In the genomic region with DNA sequence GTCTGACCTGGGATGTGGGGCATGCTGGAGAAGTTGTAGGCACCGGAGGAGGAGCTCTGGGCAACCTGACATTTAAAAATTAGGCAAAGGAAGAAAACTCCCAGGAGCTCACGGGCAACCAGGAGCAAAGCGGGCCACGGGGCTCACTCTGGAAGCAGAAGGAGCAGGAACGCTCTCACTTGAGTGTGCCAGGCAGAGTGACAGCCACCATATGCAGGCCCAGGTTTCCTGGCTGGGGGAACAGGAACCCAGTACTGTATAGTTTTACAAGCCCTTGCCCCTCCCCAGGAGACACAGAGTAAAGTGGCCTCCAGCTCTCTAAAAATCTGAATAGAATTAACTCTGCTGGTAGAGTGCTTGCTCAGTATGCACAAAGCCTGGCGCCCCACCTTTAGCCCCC, we compare ENCODE assay signal across 21 mouse cellular contexts. TPM values are rescaled to one million over a fixed set of nuclear protein-coding genes. Genes with fewer than 3 reads are reported as not detected.
DNase-seq lines count a peak whose midpoint lies in the region; ATAC-seq and TF ChIP-seq lines count a peak whose summit lies in the region.
"Had no signal": no experiment of that assay in that cellular context is flagged by ENCODE, and none has a peak within 500 bp of the region (broad histone marks: within the 10 kb centered on the region; RNA-seq: fewer than 3 reads in every experiment).

No protein-coding gene starts in this region.

- no peak overlapping the region for H3K4me2 ChIP-seq in hindbrain, embryonic 11.5 days (replicated peaks; ENCODE audit: low read depth, low read length)
- no peak overlapping the region for H3K4me2 ChIP-seq in hindbrain, embryonic 12.5 days (replicated peaks)
- H3K4me2 ChIP-seq in embryonic facial prominence, embryonic 13.5 days, result peak overlapping the region; percentile 32; the same call in 1 of the 2 replicates
- H3K4me2 ChIP-seq in liver, embryonic 11.5 days, result no peak overlapping the region
- H3K4me2 ChIP-seq: intestine, embryonic 15.5 days; liver, embryonic 13.5 days; lung, embryonic 15.5 days; midbrain, embryonic 11.5 days; stomach, embryonic 15.5 days had no signal

- peaks cover 36% of the 10 kb centered on the region for H3K27me3 ChIP-seq in hindbrain, embryonic 11.5 days (ENCODE audit: control insufficient read depth, insufficient read depth, low read length)
- H3K27me3 ChIP-seq in hindbrain, embryonic 12.5 days, result peaks cover 60% of the 10 kb centered on the region
- peaks cover 40% of the 10 kb centered on the region for H3K27me3 ChIP-seq in embryonic facial prominence, embryonic 13.5 days
- peaks cover 63% of the 10 kb centered on the region for H3K27me3 ChIP-seq in limb, embryonic 10.5 days (ENCODE audit: low read depth, poor library complexity, severe bottlenecking)
- peaks cover 56% of the 10 kb centered on the region for H3K27me3 ChIP-seq in liver, embryonic 11.5 days (replicated peaks; ENCODE audit: control insufficient read depth, insufficient read depth, low read length)

- H3K4me3 ChIP-seq in hindbrain, embryonic 11.5 days (ENCODE audit: low read depth, low read length), result no peak overlapping the region
- no peak overlapping the region for H3K4me3 ChIP-seq in hindbrain, embryonic 12.5 days
- H3K4me3 ChIP-seq in embryonic facial prominence, embryonic 13.5 days, result no peak overlapping the region
- peak overlapping the region; percentile 25 for H3K4me3 ChIP-seq in limb, embryonic 10.5 days
- no peak overlapping the region for H3K4me3 ChIP-seq in liver, embryonic 11.5 days (ENCODE audit: low read depth, low read length)
- H3K4me3 ChIP-seq: heart, adult 2 months; intestine, embryonic 15.5 days; liver, embryonic 13.5 days; lung, embryonic 15.5 days; myocyte; stomach, embryonic 15.5 days had no signal

- H3K9ac ChIP-seq in hindbrain, embryonic 11.5 days (ENCODE audit: low read depth, low read length), result no peak overlapping the region
- H3K9ac ChIP-seq in hindbrain, embryonic 12.5 days, result no peak overlapping the region
- H3K9ac ChIP-seq in embryonic facial prominence, embryonic 13.5 days, result peak overlapping the region; percentile 44; the same call in 1 of the 2 replicates
- no peak overlapping the region for H3K9ac ChIP-seq in liver, embryonic 11.5 days (ENCODE audit: low read depth, low read length)
- H3K9ac ChIP-seq: intestine, embryonic 15.5 days; liver, embryonic 13.5 days; lung, embryonic 15.5 days; stomach, embryonic 15.5 days had no signal

- 48% methylated on average over 6 of the region's 6 CpGs for WGBS in hindbrain, embryonic 11.5 days
- 42% methylated on average over 6 of the region's 6 CpGs for WGBS in hindbrain, embryonic 12.5 days
- WGBS in embryonic facial prominence, embryonic 13.5 days, result 37% methylated on average over 6 of the region's 6 CpGs
- 45% methylated on average over 6 of the region's 6 CpGs for WGBS in limb, embryonic 10.5 days
- WGBS in liver, embryonic 11.5 days, result 45% methylated on average over 6 of the region's 6 CpGs

- ATAC-seq in hindbrain, embryonic 11.5 days (ENCODE audit: low FRiP score), result no peak
- no peak for ATAC-seq in hindbrain, embryonic 12.5 days (ENCODE audit: low FRiP score)
- ATAC-seq in embryonic facial prominence, embryonic 13.5 days (ENCODE audit: insufficient number of reproducible peaks, insufficient read depth, low FRiP score, low TSS enrichment, low read depth), result no peak
- ATAC-seq in liver, embryonic 11.5 days (replicated peaks; ENCODE audit: low FRiP score), result no peak
- ATAC-seq: intestine, embryonic 15.5 days; Patski had no signal

- peak overlapping the region; percentile 27; the same call in 1 of the 2 replicates for H3K27ac ChIP-seq in hindbrain, embryonic 11.5 days (ENCODE audit: low read depth, low read length)
- no peak overlapping the region for H3K27ac ChIP-seq in hindbrain, embryonic 12.5 days
- H3K27ac ChIP-seq in embryonic facial prominence, embryonic 13.5 days, result no peak overlapping the region
- peak overlapping the region; percentile 64 for H3K27ac ChIP-seq in limb, embryonic 10.5 days
- H3K27ac ChIP-seq in liver, embryonic 11.5 days (ENCODE audit: low read depth, low read length), result no peak overlapping the region
- H3K27ac ChIP-seq: heart, adult 2 months; intestine, embryonic 15.5 days; liver, embryonic 13.5 days; lung, embryonic 15.5 days; macrophage; stomach, embryonic 15.5 days had no signal

- H3K4me1 ChIP-seq in hindbrain, embryonic 11.5 days (replicated peaks; ENCODE audit: control insufficient read depth, insufficient read depth, low read length), result peaks cover 20% of the 10 kb centered on the region
- H3K4me1 ChIP-seq in hindbrain, embryonic 12.5 days, result peaks cover 43% of the 10 kb centered on the region
- H3K4me1 ChIP-seq in embryonic facial prominence, embryonic 13.5 days, result peaks cover 72% of the 10 kb centered on the region
- H3K4me1 ChIP-seq in limb, embryonic 10.5 days, result peaks cover 83% of the 10 kb centered on the region
- H3K4me1 ChIP-seq in liver, embryonic 11.5 days (replicated peaks; ENCODE audit: control insufficient read depth, insufficient read depth, low read length), result no peaks in the 10 kb centered on the region

- TF ChIP-seq CTCF in brain, embryonic 14.5 days (IDR thresholded peaks at IDR 0.05; ENCODE audit: borderline replicate concordance, extremely low read depth, insufficient read depth, insufficient read length), result no peak

- no peak for DNase-seq in hindbrain, embryonic 11.5 days (ENCODE audit: low spot score)
- DNase-seq in brain, embryonic 14.5 days (ENCODE audit: low read depth), result peak; percentile 77
- DNase-seq in limb, embryonic 10.5 days (ENCODE audit: low spot score), result no peak
- no peak for DNase-seq in kidney, adult 8-10 months
- no peak for DNase-seq in liver, embryonic 11.5 days (ENCODE audit: low spot score)
- DNase-seq: adrenal gland, postnatal 10 days; cerebellum, adult 18-20 months; gastrocnemius, postnatal 25 days; heart, adult 2 months; liver, embryonic 13.5 days; thymus, adult 18-20 months; thymus, postnatal 4 days had no signal

- no peak for TF ChIP-seq POLR2A in brain, embryonic 14.5 days (IDR thresholded peaks at IDR 0.05; ENCODE audit: borderline replicate concordance, extremely low read depth, insufficient read depth, insufficient read length, poor library complexity, severe bottlenecking)

- H3K9me3 ChIP-seq in hindbrain, embryonic 11.5 days (ENCODE audit: control insufficient read depth, low read length), result no peaks in the 10 kb centered on the region
- no peaks in the 10 kb centered on the region for H3K9me3 ChIP-seq in hindbrain, embryonic 12.5 days (replicated peaks)
- no peaks in the 10 kb centered on the region for H3K9me3 ChIP-seq in embryonic facial prominence, embryonic 13.5 days
- no peaks in the 10 kb centered on the region for H3K9me3 ChIP-seq in limb, embryonic 10.5 days (replicated peaks)
- H3K9me3 ChIP-seq in liver, embryonic 11.5 days (ENCODE audit: control insufficient read depth, low read length), result no peaks in the 10 kb centered on the region
- H3K9me3 ChIP-seq: intestine, embryonic 15.5 days; liver, embryonic 13.5 days; lung, embryonic 15.5 days; stomach, embryonic 15.5 days had no signal

- no peaks in the 10 kb centered on the region for H3K36me3 ChIP-seq in hindbrain, embryonic 11.5 days (ENCODE audit: control insufficient read depth, insufficient read depth, low read length)
- no peaks in the 10 kb centered on the region for H3K36me3 ChIP-seq in hindbrain, embryonic 12.5 days
- no peaks in the 10 kb centered on the region for H3K36me3 ChIP-seq in embryonic facial prominence, embryonic 13.5 days
- H3K36me3 ChIP-seq in limb, embryonic 10.5 days, result no peaks in the 10 kb centered on the region
- H3K36me3 ChIP-seq in liver, embryonic 11.5 days (ENCODE audit: control insufficient read depth, insufficient read depth, low read length), result no peaks in the 10 kb centered on the region
- H3K36me3 ChIP-seq: intestine, embryonic 15.5 days; liver, embryonic 13.5 days; lung, embryonic 15.5 days; stomach, embryonic 15.5 days had no signal

RNA-seq across cellular contexts. Expression of gene Nxph3, which starts 2.8 kb away (rescaled TPM):
- 0.22 and 0.69 TPM in 2 replicates for polyA plus RNA-seq in hindbrain, embryonic 11.5 days (2014; fragmentation: Nextera tagmentation; extraction: Ambion mirVana)
- 0.75 and 0.81 TPM in 2 replicates for polyA plus RNA-seq in hindbrain, embryonic 12.5 days (2016; fragmentation: Nextera tagmentation; extraction: Ambion mirVana)
- 9.2 and 15.6 TPM in 2 replicates for polyA plus RNA-seq in brain, embryonic 14.5 days (2012; rRNA removed)
- 1.6 and 2.2 TPM in 2 replicates for polyA plus RNA-seq in embryonic facial prominence, embryonic 13.5 days (2015; fragmentation: Nextera tagmentation; extraction: Ambion mirVana)
- 0.38 and 0.66 TPM in 2 replicates for polyA plus RNA-seq in limb, embryonic 10.5 days (2016; fragmentation: Nextera tagmentation; extraction: Ambion mirVana)
- 0.10 TPM in 2 replicates for polyA plus RNA-seq in liver, embryonic 11.5 days (2014; fragmentation: Nextera tagmentation; extraction: Ambion mirVana)
- polyA plus RNA-seq: macrophage had no signal

Comparison
In these comparisons a context has a peak if more than half of its experiments do, and no peak if none do; other contexts are left out.
1. H3K27ac ChIP-seq: peak in hindbrain, embryonic 11.5 days (single experiment) and limb, embryonic 10.5 days (single experiment); none in hindbrain, embryonic 12.5 days (single experiment), embryonic facial prominence, embryonic 13.5 days (single experiment) and liver, embryonic 11.5 days (single experiment).